Mouse (Mus musculus) right cerebral cortex, postnatal 36 days (tissue): ENCODE measurements at regions not wholly inside any gene's neighbourhood (a gene's known extent, or its start where the extent isn't known, plus 50 kb on each side); places are given as distances from the start of the nearest gene placed in this dataset.

Experiments
- DNase-seq, 2 experiments: peaks; one replicate each; pipeline ENCODE4 v3.0.0; 2022; ENCODE audit warnings: low spot score in 2 of 2, mixed read lengths in 1 of 2

GRCm38 (mm10) chr11:56442381-56442780 lies 401.6 kb upstream of the Nmur2 start:
- DNase-seq, result no peak

DNA sequence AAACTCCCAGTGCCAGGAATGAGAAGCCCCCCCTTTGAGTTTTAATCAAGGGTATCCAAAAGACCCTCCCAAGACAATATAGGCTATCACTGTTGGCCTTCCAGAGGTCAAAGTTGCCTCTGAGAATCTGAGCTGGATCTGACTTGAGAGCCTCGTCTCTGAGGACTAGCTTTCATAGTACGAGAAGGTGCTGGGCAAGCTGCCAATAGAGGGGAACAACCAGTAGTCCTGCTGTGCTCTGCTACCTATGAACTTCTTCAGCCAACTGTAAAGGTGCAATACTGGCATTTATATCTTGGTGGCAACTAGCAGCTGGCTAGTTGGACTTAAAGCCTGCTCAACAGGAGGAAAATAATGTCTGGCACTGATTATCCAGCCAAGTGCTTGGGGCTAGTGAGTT lies 400.3 kb upstream of the Nmur2 start:
- no peak for DNase-seq

- DNase-seq, result no peak
These were observed 390.3 kb upstream of the Nmur2 start for GRCm38 (mm10) chr11:56431089-56431488.

- no peak for DNase-seq
These were observed 344.0 kb upstream of the Nmur2 start for GRCm38 (mm10) chr11:56384761-56385160.

GRCm38 (mm10) chr11:56377535-56377934 lies 336.7 kb upstream of the Nmur2 start:
- peak in 1 of 2 experiments; percentile 8 for DNase-seq

GRCm38 (mm10) chr11:56374329-56374728 lies 333.5 kb upstream of the Nmur2 start:
- no peak for DNase-seq

GRCm38 (mm10) chr11:56373624-56374023 lies 332.8 kb upstream of the Nmur2 start:
- no peak for DNase-seq

- no peak for DNase-seq
These were observed 316.9 kb upstream of the Nmur2 start for GRCm38 (mm10) chr11:56357690-56358089.

DNA sequence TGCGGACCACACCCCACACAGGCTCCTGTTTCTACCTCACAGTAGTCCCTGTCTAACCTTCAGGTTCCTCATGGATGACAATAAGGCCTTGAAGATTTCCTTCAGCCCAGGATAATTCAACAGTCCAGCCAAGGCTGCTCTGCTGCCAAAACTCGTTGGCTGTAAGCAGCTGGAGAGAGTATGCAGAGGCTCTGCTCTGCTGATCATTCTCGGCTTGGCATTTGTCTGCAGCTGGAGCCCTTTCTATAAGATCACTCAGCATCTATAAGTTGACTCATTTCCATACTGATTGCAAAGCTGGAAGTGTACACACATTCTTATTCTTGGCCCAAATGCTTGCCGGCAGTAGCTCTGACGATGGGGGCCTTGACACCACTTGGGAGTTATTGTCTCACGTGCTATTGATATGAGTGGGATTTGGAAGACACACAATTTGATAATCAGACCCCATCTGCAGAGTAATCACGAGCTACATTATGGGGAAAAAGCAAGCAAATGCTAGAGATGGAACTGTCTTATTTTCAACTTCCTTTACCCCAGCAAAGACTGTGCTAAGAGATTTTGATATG lies 311.1 kb upstream of the Nmur2 start:
- DNase-seq, result no peak

GRCm38 (mm10) chr11:56351231-56351630 lies 310.4 kb upstream of the Nmur2 start:
- no peak for DNase-seq

GRCm38 (mm10) chr11:56349766-56350165 lies 309.0 kb upstream of the Nmur2 start:
- no peak for DNase-seq

DNA sequence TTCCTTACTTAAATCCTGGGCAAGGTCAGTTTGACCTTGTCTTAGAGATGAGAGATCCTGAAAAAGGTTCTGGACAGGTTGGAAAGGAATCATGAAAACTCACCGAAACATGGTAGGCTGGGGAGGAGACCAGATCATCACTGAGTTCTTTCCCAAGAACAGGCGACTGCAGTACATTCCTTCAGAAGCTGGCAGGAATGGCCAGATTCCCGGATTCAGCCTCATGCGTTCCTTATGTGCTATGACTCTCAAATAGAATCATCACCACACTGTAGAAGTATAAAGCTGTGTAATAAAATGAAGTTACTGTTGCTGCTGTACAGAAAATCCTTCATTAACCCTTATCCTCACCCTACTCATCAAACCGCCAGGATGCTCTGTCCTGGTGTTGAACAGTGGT lies 307.6 kb upstream of the Nmur2 start:
- DNase-seq, result peak in 1 of 2 experiments; percentile 10

- no peak for DNase-seq
These were observed 302.3 kb upstream of the Nmur2 start for GRCm38 (mm10) chr11:56343083-56343482.

DNA sequence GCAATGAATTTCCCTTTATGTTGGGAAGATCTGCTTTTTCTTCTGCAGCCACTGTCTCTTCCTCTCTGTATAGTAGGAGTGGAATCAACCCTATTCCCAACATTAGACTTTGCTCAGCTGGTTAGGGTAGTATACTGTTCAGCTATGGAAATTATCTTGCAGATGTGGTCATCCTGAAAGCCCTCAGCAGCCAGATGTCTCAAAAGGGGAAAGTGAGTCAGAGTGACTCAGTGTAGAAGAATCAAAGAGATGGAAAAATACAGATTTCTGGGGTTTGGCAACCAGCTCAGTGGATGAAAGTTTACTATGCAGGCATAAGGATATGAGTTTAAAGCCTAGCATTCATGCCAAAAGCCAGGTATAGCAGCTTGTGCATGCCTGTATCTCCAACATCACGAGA lies 300.9 kb upstream of the Nmur2 start:
- DNase-seq, result no peak

GRCm38 (mm10) chr11:56341040-56341439 lies 300.2 kb upstream of the Nmur2 start:
- no peak for DNase-seq

DNA sequence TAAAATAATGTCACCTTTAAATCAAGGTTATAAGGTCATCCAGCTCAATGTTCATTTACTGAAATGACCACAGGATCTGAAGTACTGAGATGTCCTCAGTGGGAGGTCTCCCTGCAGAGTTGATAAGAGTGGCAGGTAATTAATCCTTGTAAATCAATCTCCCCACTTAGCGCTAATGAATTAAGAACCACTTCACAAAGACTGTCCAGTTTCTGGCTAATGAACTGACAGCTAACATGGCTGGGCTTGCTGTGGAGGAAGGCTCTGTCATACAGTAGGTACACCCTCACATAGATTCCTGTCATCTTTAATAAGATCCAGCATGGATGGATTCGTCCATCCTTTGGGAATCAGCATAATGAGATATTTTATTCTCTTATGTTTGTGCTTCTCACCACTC lies 297.7 kb upstream of the Nmur2 start:
- DNase-seq, result no peak

DNA sequence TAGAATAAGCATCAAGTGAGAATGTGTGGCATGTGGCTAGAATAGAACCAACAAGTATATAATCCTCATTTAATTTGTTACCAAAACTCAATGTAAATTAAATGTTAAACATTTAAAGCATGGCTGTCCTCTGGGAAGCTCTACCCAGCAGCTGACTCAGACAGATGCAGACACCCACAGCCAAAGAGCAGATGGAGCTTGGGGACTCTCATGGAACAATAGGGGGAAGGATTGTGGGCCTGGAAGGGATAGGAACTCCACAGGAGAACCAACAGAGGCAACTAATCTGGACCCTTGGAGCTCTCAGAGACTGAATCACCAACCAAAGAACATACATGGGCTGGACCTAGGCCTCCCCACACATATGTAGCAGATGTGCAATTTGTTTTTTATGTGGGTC lies 295.1 kb upstream of the Nmur2 start:
- peak in 1 of 2 experiments; percentile 14 for DNase-seq

DNA sequence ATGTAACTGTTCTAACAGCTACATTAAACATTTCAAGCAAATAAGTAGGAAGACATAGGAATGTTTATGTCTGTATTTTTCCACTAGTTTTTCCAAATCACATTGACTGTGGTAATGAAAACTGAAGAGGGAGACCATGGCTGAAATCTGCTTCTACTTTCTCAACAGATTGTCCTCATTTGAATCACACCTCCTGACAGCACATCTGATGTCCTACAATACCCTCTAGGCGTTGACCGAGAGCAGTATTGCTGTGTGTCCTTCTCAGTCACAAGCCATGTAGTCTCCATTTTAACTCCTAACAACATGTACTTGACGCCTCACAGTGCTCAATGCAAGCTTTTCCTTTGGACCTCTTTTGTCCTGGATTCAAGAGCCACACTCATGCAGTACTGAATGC lies 279.5 kb upstream of the Nmur2 start:
- no peak for DNase-seq

GRCm38 (mm10) chr11:56315221-56315987 lies 274.6 kb upstream of the Nmur2 start:
- no peak for DNase-seq

DNA sequence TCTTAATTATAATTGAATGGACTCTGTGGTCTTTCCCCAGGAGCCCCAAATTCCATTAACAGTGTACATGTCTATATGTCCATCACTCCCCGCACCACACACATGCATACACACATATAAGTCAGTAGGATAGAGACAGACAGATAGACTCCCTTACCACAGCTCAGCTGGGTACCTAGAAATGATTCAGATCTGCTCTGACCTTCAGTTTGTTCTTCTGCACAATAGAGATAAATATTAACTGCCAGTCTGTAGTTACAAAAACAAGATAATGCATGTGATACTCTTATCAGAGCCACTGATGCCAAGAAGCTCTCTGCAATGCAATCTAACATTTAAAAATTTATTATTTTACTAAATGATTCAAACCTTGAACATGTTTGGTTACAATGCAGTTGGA lies 268.7 kb upstream of the Nmur2 start:
- DNase-seq, result no peak

DNA sequence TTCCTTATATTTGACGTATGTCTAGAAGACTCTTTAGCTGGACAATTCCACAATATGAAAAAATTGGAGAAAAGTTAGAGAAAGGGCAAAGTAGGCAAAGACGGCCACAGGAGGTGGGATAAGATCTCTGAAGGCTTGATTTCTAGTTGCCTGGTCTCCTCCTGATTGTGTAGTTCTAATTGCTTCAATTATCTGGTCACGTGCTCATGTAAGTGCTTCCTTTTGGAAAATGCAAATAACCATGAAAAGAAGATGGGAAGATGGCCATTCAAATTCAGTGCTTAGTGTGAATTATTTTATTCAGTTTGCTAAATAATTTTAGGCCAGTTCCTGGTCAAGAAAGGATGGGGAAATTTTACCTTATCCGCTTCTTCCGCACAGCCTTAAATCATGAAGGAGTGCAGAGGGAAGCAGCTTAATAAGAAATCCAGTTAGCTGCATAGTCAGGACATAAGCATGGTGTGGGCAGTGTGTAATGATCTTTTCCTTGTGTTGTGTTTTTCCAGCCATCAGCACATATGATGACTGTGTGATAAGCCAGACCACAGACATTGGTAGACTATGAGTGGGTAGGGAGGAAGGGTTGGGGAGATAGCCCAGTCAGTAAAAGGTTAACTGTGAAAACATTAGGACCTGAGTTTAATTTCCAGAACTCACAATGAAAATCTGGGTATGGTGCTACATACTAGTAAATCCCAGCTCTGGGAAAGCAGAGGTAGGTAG lies 267.7 kb upstream of the Nmur2 start:
- DNase-seq, result no peak

- no peak for DNase-seq
These were observed 266.2 kb upstream of the Nmur2 start for GRCm38 (mm10) chr11:56307051-56307450.
